Mouse (Mus musculus) splenic B cell, adult 2 months (primary cell): Measurements from ENCODE around the gene Wdhd1.
"Not testable (repeated sequence)": the region's sequence is repeated elsewhere in the genome, so short reads cannot be mapped to it uniquely, and the experiment has no call there.

ENCODE experiments used
- DNase-seq: peaks from one replicate; pipeline ENCODE4 v3.0.0-alpha.2; 2011; ENCODE audit warnings: low read depth, low spot score
- H3K27me3 ChIP-seq: 2 replicates; pipeline ENCODE4 v1.6.1; 2012; ENCODE audit warnings: mild to moderate bottlenecking, low read length, moderate library complexity, mixed read lengths; ENCODE audit not compliant: control insufficient read depth, poor library complexity, insufficient read depth, severe bottlenecking
- H3K36me3 ChIP-seq: 2 replicates; pipeline ENCODE4 v1.6.1; 2012; ENCODE audit warnings: mild to moderate bottlenecking, low read length, moderate library complexity, mixed read lengths; ENCODE audit not compliant: control insufficient read depth, poor library complexity, insufficient read depth, severe bottlenecking

Wdhd1 gene

DNA sequence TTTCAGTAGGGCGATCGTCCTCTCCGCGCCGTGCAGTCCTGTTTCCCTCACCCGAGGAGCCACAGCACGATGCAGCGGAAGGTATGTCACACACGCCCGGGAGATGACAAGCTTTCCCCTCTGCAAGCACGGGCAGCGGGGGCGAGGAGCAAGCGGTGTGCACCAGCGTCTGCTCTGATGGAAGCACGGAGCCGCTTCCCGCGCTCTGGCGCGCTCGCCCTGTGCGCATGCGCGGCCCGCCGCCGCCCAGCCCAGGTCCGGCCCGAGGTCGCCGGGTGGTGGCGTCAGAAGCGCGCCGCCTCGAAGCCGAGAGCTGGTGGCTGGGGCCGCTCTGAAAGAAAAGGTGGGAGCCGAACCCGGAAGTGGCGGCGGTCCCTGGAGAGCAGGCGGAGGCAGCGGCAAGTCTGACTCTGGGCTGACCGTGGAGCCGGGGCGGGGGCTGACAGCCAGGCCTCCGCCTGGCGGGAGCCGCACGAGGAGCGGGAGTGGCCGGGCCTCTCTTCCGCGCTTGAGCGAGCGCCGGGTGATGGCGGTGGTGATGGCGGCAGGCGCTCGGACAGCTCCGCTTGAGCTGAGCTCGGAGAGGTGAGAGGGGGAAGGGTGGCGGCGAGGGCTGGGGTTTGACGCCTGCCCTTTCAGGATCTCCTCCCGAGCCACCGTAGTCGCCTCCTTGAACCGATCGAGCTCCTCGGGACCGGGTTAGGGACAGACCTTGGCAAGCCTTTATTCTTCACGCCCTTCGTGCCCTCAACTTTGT is at the start of gene Wdhd1, which contains the start of gene Socs4:
Gene Wdhd1, minus strand, starts transcription at position 221 of the 757 bp plus-strand sequence.
Gene Socs4, plus strand, starts transcription at position 295 of the 757 bp plus-strand sequence.
- Histone ChIP-seq H3K27me3 (no peaks in the 10 kb centered on the region), H3K36me3 (no peaks in the 10 kb centered on the region)
- peak; percentile 96 for DNase-seq

DNA sequence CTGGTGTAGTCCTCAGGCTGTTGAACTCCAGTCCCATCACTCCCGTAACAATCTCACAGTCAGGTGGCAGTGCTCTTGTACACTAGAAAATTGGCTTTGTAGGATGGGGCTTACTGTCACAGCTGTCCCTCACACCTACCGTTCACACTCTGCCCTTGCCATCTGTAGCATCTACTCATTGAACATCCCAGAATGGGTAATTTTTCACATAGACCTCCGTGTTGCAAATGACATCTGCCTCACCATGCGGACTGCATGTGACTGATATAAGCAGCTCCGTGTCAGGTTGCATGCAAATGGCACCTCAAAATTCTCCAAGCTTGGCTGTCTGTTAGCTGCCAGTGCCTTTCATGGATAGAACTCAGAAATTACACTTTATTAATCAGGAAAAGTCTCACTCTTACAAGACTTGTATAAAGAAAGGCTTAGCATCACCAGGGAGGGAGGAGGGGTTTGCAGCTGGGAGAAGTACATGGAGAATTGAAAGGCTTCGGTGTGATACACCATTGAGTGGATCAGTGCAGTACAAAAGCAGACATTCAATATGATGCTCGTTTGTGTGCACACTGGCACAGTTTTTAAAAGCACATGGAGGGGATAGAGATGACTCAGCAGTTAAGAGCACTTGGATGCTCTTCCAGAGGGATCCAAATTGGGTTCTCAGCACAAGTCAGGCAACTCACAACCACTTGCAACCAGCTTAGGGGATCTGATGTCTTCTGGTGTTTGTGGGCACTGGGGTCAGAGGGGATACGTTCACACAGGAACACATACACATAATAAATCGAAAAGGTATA is 49.5 kb upstream of the Wdhd1 start:
- no peak for DNase-seq
- no peaks in the 10 kb centered on the region for H3K36me3 ChIP-seq
- H3K27me3 ChIP-seq = no peaks in the 10 kb centered on the region

DNA sequence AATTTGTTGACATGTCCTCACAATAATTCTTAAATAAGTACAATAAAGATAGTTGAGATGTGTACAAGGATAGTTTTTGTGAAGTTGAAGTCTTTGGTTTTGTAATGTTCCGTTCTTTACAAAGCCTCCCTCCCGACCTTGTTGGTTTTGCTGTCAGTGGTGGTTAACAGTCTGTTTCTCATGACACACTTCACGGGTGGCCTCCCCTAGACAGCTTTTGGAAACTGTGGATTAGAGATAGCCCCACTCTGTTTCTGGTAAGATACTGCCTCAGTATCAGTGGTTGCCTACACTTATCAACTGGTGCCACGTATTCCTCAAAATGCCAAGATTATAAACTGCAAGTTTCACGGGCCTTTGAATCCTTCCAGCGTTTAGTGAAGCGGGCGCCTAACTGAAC is 44.9 kb upstream of the Wdhd1 start:
- H3K36me3 ChIP-seq, DNase-seq, H3K27me3 ChIP-seq: not testable (repeated sequence)

DNA sequence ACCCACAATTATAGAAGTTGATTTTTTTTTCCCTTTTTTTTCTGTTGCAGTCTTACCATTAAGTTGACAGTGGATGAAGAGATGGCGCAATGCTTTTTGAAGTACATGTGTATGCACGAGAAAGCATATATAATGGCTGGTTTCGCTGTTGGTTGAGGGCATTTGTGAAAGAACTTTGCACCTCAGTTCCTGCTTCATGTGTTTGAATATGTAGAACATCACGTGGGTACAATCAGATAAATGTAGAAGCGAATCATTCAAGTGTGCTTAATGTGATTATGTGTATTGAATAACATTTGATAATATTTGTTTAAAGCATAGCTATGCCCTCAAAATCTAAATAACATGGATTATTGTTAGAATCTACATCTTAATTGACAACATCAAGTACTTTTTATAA is 42.7 kb upstream of the Wdhd1 start:
- DNase-seq = no peak

DNA sequence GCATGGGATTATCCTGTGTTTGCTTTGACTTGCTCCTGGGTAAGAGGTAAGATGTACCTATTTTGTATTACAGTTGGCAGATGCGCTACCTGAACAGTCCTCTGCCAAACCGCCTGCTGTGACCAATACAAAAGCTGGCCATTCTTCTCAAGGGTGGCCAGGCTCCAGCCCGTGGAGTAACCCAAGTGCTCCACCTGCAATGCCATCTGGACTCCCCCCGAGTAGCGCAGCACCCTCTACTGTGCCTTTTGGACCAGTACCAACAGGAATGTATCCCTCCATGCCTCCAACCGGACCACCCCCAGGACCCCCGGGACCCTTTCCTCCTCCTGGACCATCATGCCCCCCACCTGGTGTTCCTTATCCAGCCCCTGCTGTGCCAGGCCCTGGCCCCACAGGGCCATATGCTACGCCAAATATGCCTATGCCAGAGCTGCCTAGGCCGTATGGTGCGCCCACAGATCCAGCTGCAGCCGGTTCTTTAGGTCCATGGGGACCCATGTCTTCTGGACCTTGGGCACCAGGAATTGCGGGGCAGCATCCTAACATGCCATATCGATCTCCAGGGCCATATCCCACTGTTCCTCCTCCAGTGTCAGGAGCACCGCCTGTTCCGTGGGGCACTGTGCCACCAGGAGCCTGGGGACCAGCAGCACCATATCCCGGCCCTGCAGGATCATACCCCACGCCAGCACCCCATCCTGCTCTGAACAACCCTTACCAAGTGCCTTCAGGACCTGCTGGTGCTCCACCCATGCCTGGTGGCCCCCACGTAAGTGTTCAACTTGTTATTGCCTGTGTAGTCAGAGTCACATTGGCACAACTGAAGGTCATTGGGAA is 33.9 kb upstream of the Wdhd1 start:
- Histone ChIP-seq H3K36me3 (peaks cover 11% of the 10 kb centered on the region), H3K27me3 (no peaks in the 10 kb centered on the region)
- DNase-seq = no peak

More for the DNA sequence above, 42.7 kb upstream of the Wdhd1 start:
- peaks cover 2% of the 10 kb centered on the region for H3K36me3 ChIP-seq
- no peaks in the 10 kb centered on the region for H3K27me3 ChIP-seq

DNA sequence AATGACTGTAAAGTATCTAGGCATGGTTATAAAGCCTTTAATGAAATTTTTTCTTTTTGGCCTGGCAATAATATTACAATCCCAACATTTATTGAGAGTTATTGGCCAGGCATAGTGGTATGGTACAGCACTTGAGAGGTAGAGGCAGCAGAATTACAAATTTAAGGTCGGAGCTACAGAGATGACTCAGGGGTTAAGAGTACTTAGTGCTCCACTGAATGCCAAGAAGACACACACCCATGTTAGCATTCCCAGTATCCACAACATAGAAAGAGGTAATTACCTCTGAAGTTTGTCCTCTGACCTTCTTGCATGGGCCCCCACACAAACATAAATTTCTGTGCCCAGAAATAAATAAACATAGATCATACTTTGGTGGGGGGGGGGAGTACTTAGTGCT is 32.4 kb upstream of the Wdhd1 start:
- Histone ChIP-seq H3K27me3 (no peaks in the 10 kb centered on the region), H3K36me3 (peaks cover 9% of the 10 kb centered on the region; the same call in 1 of the 2 replicates)
- DNase-seq = no peak

DNA sequence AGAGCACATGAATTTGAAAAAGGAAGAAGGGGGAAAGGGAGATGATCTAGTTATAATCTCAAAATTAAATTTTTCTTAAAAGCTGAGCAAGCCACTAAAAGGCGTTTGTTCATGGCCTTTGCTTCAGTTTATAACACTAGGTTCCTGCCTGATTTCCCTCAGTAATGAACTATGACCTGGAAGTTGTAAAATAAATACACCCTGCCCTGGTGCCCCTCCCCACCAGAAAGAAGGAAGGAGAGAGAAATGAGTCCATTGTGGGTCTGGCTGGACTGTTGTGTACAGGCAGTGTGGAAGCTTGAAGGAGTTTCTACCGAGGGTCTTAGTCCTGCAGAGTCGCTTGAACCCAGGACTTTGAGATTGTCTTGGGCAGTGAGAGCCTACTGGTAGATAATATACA is 31.0 kb upstream of the Wdhd1 start:
- Histone ChIP-seq H3K27me3 (no peaks in the 10 kb centered on the region), H3K36me3 (peaks cover 7% of the 10 kb centered on the region; the same call in 1 of the 2 replicates)
- DNase-seq = no peak

DNA sequence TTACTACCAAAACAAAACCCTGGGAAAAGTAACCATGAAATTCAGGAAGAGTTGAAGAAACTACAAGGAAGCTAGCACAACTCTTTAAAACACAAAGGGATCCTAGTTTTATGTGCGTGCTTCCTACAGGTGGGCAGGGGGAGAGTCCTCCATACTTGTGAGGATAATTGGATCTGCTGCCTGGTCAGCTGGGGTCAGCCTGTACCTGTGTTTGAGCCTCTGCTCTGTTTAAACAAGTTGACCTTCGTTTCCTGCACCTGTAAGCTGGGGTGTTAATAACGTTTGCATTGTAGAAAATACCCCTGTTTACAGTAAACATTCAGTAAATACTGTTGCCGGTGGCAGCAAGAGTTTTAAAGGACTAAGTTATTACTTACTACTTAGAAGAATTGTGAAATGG is 29.3 kb upstream of the Wdhd1 start:
- H3K36me3 ChIP-seq = peaks cover 3% of the 10 kb centered on the region; the same call in 1 of the 2 replicates
- DNase-seq = no peak
- H3K27me3 ChIP-seq = no peaks in the 10 kb centered on the region

DNA sequence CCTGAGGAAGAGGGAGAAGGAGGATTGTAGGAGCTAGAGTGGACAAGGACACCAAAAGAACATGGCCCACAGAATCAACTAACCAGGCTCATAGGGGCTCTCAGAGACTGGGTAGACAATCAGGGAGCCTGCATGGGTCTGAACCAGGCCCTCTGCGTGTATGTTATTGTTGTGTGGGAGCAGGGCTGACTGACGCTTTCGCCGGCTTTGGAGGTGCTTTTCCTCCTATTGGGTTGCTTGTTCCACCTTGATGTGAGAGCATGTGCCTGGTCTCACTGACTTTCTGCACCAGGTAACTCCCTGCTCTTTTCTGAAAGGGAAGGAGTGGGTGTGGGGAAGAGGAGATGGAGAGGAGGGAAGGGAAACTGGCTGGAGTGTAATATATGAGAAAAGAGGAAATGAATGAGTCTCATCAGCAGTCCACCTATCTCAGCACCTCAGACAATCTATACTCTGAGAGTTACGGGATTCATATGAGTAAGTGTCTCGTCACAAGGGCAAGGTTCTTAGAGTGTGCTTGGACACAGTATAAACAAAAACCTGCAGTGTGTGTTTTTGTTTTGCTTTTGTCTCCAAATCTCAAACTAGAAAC is 28.3 kb upstream of the Wdhd1 start:
- DNase-seq = no peak
- no peaks in the 10 kb centered on the region for H3K27me3 ChIP-seq
- no peaks in the 10 kb centered on the region for H3K36me3 ChIP-seq

DNA sequence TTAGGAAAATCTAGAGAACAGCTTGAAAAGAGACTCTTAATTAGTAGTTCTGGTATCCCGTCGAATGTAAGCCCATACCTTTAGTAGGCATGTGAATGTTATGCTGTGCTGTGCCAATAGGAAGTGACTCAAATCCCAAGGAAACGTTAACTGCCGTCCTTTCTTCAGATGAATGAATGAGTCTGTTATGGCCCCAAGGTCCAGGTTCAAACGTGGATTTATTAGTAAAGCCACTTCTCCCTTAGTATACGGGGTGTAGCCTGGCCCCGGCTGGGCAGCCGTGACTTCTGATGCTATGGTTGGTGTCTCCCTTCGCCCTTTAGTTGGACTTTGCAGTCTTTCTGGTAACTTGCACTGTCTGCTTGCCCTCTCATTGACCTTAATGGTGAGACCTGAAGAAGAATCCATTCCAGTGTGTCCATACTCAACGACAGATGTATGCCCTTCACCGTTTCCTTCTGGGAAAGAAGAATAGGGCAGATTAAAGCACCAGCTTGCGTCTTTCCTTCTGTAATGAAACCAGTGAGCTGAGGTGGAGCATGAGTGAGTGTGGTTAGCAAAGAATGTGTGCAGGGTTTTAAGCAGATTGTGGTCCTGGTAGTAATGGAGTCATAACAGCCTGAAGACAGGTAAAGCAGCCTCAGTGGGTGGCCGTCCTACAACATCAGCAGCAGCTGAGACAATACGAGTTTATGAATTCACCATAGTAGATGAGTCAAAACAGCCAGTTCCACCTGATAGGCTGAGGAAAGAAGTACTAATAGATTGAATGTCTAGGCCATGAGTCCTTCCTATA is 26.4 kb upstream of the Wdhd1 start:
- DNase-seq = no peak
- Histone ChIP-seq H3K27me3 (no peaks in the 10 kb centered on the region), H3K36me3 (no peaks in the 10 kb centered on the region)

DNA sequence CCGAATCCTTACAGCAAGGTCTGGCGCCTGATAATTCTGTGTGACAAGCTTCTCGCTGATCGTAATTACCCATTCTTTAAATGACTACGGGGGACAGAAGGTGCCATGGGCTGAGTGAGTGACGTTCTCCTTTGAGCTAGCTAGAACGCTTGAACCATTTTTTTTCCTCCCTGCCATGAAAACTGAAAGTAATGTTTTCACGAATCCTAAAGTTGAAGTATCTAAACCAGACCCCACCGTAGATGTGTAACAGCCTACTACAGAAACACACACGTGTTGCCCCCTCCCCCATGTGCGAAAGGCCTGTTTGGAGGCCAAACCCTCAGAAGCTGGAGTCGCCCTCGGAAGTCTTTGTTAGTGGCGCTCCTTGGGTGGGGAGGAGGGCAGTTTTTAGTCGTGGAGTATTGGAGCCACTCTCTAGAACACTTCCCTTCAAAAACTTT is 22.2 kb upstream of the Wdhd1 start:
- Histone ChIP-seq H3K27me3 (no peaks in the 10 kb centered on the region), H3K36me3 (no peaks in the 10 kb centered on the region)
- peak; percentile 50 for DNase-seq

DNA sequence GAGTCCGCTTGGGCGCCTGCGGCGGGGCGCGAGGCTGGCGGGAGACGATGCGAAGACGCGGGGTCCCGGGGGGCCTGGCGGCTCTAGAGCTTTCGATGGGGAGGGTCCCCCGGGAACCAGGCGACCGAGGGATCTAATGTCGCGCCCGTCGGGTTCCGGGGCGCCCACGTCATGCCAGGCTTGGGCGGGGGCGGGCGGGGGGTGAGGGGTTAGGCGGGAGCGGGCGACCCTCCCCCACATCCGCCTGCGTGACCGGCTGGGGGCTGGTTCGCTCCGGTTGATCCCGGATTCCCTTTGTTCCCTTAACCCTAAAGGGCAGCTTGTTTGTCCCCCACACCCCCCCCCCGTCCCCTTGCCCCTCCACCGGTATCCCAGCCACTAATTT is 21.7 kb upstream of the Wdhd1 start:
- no peaks in the 10 kb centered on the region for H3K27me3 ChIP-seq
- DNase-seq = no peak
- H3K36me3 ChIP-seq = no peaks in the 10 kb centered on the region

DNA sequence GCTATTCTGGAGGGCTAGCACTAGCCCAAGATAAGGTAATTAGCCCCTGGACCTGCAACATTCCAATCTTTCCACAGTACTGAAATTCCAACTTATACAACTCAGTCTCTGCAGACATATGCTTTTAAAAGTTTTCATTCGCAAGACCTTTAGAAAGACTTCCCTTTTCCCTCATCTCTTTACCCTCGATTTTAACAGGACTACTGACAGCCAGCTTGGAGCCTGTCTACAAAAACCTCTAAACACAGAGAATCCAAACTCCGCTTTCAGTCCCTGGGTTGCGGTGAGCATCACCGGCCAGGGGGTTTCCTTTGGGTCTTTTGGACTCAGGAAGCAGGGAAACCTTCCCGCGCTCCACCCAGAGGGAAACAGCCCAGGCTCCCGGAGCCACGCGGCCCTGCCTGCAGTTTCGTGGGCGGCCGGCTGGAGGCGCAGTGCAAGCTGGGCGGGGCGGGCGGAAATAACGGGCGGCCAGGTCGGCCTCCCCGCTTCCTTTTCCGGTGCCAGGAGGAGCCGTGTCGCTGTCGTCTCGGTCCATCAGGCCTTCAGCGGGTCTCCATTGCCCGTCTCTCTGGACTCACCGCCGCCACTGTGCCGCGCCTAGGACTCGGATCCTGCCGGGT is 21.2 kb upstream of the Wdhd1 start, which contains the start of gene Mapk1ip1l:
Gene Mapk1ip1l, plus strand, starts transcription at position 482 of the 623 bp plus-strand sequence.
- H3K36me3 ChIP-seq = no peaks in the 10 kb centered on the region
- no peaks in the 10 kb centered on the region for H3K27me3 ChIP-seq
- DNase-seq = peak; percentile 88
